In the genomic region with DNA sequence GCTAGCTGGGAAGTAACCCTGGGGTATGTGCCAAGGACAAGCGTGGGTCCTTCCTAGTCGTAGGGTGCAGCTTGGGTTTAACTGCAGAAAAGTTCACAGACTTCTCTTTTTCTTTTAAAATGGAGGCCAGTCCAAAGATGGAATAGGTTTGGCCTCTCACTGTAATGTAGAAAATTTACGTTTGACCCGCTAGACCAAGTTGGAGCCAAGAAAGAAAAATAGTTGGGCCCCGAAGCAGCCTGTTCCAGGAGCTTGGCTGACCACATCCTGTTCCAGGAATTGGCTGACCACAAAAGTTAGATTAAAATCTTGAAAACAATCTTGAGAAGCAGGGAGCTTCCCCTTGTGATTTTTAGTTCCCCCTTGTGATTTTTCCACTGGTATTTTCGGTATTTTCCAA, we compare ENCODE assay signal across 29 mouse cellular contexts. TPM values are rescaled to one million over a fixed set of nuclear protein-coding genes. Genes with fewer than 3 reads are reported as not detected.
DNase-seq lines count a peak whose midpoint lies in the region; ATAC-seq and TF ChIP-seq lines count a peak whose summit lies in the region.
"Had no signal": no experiment of that assay in that cellular context is flagged by ENCODE, and none has a peak within 500 bp of the region (broad histone marks: within the 10 kb centered on the region; RNA-seq: fewer than 3 reads in every experiment).

No protein-coding gene starts in this region.

- no peaks in the 10 kb centered on the region for H3K27me3 ChIP-seq in heart, embryonic 11.5 days (ENCODE audit: control insufficient read depth, insufficient read depth, low read length)
- no peaks in the 10 kb centered on the region for H3K27me3 ChIP-seq in liver, embryonic 11.5 days (replicated peaks; ENCODE audit: control insufficient read depth, insufficient read depth, low read length)
- H3K27me3 ChIP-seq in midbrain, embryonic 14.5 days (ENCODE audit: control insufficient read depth, insufficient read depth, low read length), result no peaks in the 10 kb centered on the region
- no peaks in the 10 kb centered on the region for H3K27me3 ChIP-seq in hindbrain, embryonic 12.5 days
- H3K27me3 ChIP-seq: forebrain, embryonic 13.5 days; heart, embryonic 12.5 days; hindbrain, embryonic 15.5 days; kidney, embryonic 15.5 days; limb, embryonic 12.5 days; lung, embryonic 15.5 days; midbrain, embryonic 13.5 days; Patski had no signal

- WGBS in heart, embryonic 11.5 days (ENCODE audit: insufficient replicate concordance), result 88% methylated on average over 6 of the region's 6 CpGs
- 63% methylated on average over 6 of the region's 6 CpGs for WGBS in liver, embryonic 11.5 days
- 96% methylated on average over 6 of the region's 6 CpGs for WGBS in midbrain, embryonic 14.5 days
- 96% methylated on average over 6 of the region's 6 CpGs for WGBS in hindbrain, embryonic 12.5 days

- DNase-seq in heart, adult 11 months, result peak; percentile 72
- DNase-seq in 416B (ENCODE audit: low read depth), result peak; percentile 76
- DNase-seq in liver, embryonic 11.5 days (ENCODE audit: low spot score), result no peak
- DNase-seq in midbrain, embryonic 14.5 days, result no peak
- DNase-seq: adrenal gland, postnatal 25 days; cerebellum, adult 2 months; cerebellum, postnatal 14 days; gastrocnemius, postnatal 14 days; heart, postnatal 4 days; kidney, adult 18-20 months; kidney, postnatal 25 days; right cerebral cortex, adult 18-20 months; thymus, adult 18-20 months; thymus, postnatal 25 days had no signal

- H3K27ac ChIP-seq in heart, embryonic 11.5 days (ENCODE audit: low read depth, low read length), result no peak overlapping the region
- H3K27ac ChIP-seq in bone marrow macrophage, adult 2 months (ENCODE audit: insufficient read depth, low read depth, low read length), result peak overlapping the region; percentile 48
- H3K27ac ChIP-seq in liver, embryonic 11.5 days (ENCODE audit: low read depth, low read length), result no peak overlapping the region
- H3K27ac ChIP-seq in midbrain, embryonic 14.5 days (replicated peaks; ENCODE audit: low read depth, low read length), result no peak overlapping the region
- H3K27ac ChIP-seq in hindbrain, embryonic 12.5 days, result no peak overlapping the region
- H3K27ac ChIP-seq: forebrain, embryonic 13.5 days; hindbrain, embryonic 15.5 days; kidney, embryonic 15.5 days; layer of hippocampus, adult 2 months; left cerebral cortex, adult 2 months; limb, embryonic 12.5 days; lung, embryonic 15.5 days; midbrain, embryonic 13.5 days; stomach, postnatal 0 days had no signal

- no peak overlapping the region for H3K9ac ChIP-seq in heart, embryonic 11.5 days (ENCODE audit: low read depth, low read length)
- no peak overlapping the region for H3K9ac ChIP-seq in liver, embryonic 11.5 days (ENCODE audit: low read depth, low read length)
- no peak overlapping the region for H3K9ac ChIP-seq in midbrain, embryonic 14.5 days (replicated peaks; ENCODE audit: low read length)
- no peak overlapping the region for H3K9ac ChIP-seq in hindbrain, embryonic 12.5 days
- H3K9ac ChIP-seq: forebrain, embryonic 13.5 days; heart, embryonic 12.5 days; hindbrain, embryonic 15.5 days; kidney, embryonic 15.5 days; limb, embryonic 12.5 days; lung, embryonic 15.5 days; midbrain, embryonic 13.5 days had no signal

- no peak for TF ChIP-seq CTCF in bone marrow macrophage, adult 2 months (IDR thresholded peaks at IDR 0.05; ENCODE audit: low read depth, low read length)

- peaks cover 16% of the 10 kb centered on the region for H3K9me3 ChIP-seq in heart, embryonic 11.5 days (replicated peaks; ENCODE audit: control insufficient read depth, low read length)
- peaks cover 14% of the 10 kb centered on the region for H3K9me3 ChIP-seq in liver, embryonic 11.5 days (ENCODE audit: control insufficient read depth, low read length)
- peaks cover 22% of the 10 kb centered on the region for H3K9me3 ChIP-seq in midbrain, embryonic 14.5 days (ENCODE audit: control insufficient read depth, low read length)
- peaks cover 19% of the 10 kb centered on the region for H3K9me3 ChIP-seq in hindbrain, embryonic 12.5 days (replicated peaks)
- H3K9me3 ChIP-seq: hindbrain, embryonic 15.5 days had no signal

- no peak overlapping the region for H3K4me2 ChIP-seq in heart, embryonic 11.5 days
- no peak overlapping the region for H3K4me2 ChIP-seq in liver, embryonic 11.5 days
- no peak overlapping the region for H3K4me2 ChIP-seq in midbrain, embryonic 14.5 days (ENCODE audit: low read length)
- H3K4me2 ChIP-seq in hindbrain, embryonic 12.5 days (replicated peaks), result no peak overlapping the region
- H3K4me2 ChIP-seq: forebrain, embryonic 13.5 days; heart, embryonic 12.5 days; hindbrain, embryonic 15.5 days; kidney, embryonic 15.5 days; limb, embryonic 12.5 days; lung, embryonic 15.5 days; midbrain, embryonic 13.5 days had no signal

- no peak for TF ChIP-seq POLR2A in bone marrow macrophage, adult 2 months (IDR thresholded peaks at IDR 0.05; ENCODE audit: borderline replicate concordance, low read depth, low read length)

- no peaks in the 10 kb centered on the region for H3K4me1 ChIP-seq in heart, embryonic 11.5 days (ENCODE audit: control insufficient read depth, insufficient read depth, low read length)
- H3K4me1 ChIP-seq in bone marrow macrophage, adult 2 months (ENCODE audit: control insufficient read depth, insufficient read depth, low read length), result peaks cover 5% of the 10 kb centered on the region
- H3K4me1 ChIP-seq in liver, embryonic 11.5 days (replicated peaks; ENCODE audit: control insufficient read depth, insufficient read depth, low read length), result no peaks in the 10 kb centered on the region
- no peaks in the 10 kb centered on the region for H3K4me1 ChIP-seq in midbrain, embryonic 14.5 days (ENCODE audit: control insufficient read depth, insufficient read depth, low read length)
- H3K4me1 ChIP-seq in hindbrain, embryonic 12.5 days, result no peaks in the 10 kb centered on the region
- H3K4me1 ChIP-seq: forebrain, embryonic 13.5 days; heart, embryonic 12.5 days; hindbrain, embryonic 15.5 days; limb, embryonic 12.5 days; lung, embryonic 15.5 days; midbrain, embryonic 13.5 days had no signal

- no peak overlapping the region for H3K4me3 ChIP-seq in heart, embryonic 11.5 days (ENCODE audit: low read depth, low read length)
- H3K4me3 ChIP-seq in bone marrow macrophage, adult 2 months (ENCODE audit: insufficient read depth, low read length), result no peak overlapping the region
- H3K4me3 ChIP-seq in liver, embryonic 11.5 days (ENCODE audit: low read depth, low read length), result no peak overlapping the region
- no peak overlapping the region for H3K4me3 ChIP-seq in midbrain, embryonic 14.5 days (replicated peaks; ENCODE audit: low read depth, low read length)
- H3K4me3 ChIP-seq in hindbrain, embryonic 12.5 days, result no peak overlapping the region
- H3K4me3 ChIP-seq: forebrain, embryonic 13.5 days; heart, embryonic 12.5 days; hindbrain, embryonic 15.5 days; kidney, embryonic 15.5 days; layer of hippocampus, adult 2 months; left cerebral cortex, adult 2 months; limb, embryonic 12.5 days; lung, embryonic 15.5 days; midbrain, embryonic 13.5 days had no signal

- H3K36me3 ChIP-seq in heart, embryonic 11.5 days (ENCODE audit: control insufficient read depth, insufficient read depth, low read length), result no peaks in the 10 kb centered on the region
- no peaks in the 10 kb centered on the region for H3K36me3 ChIP-seq in liver, embryonic 11.5 days (ENCODE audit: control insufficient read depth, insufficient read depth, low read length)
- no peaks in the 10 kb centered on the region for H3K36me3 ChIP-seq in midbrain, embryonic 14.5 days (ENCODE audit: control insufficient read depth, insufficient read depth, low read length)
- H3K36me3 ChIP-seq in hindbrain, embryonic 12.5 days, result peaks cover 3% of the 10 kb centered on the region; the same call in 1 of the 2 replicates
- H3K36me3 ChIP-seq: hindbrain, embryonic 15.5 days; limb, embryonic 12.5 days; lung, embryonic 15.5 days had no signal

- no peak for ATAC-seq in heart, embryonic 11.5 days (replicated peaks; ENCODE audit: insufficient number of reproducible peaks, low FRiP score, low TSS enrichment)
- ATAC-seq in megakaryocyte, adult 5-6 weeks (ENCODE audit: poor library complexity, severe bottlenecking), result peak; percentile 49; the same call in 1 of the 2 replicates
- ATAC-seq in liver, embryonic 11.5 days (replicated peaks; ENCODE audit: low FRiP score), result no peak
- ATAC-seq in midbrain, embryonic 14.5 days (ENCODE audit: low FRiP score, low TSS enrichment), result no peak
- ATAC-seq in hindbrain, embryonic 12.5 days (ENCODE audit: low FRiP score), result no peak
- ATAC-seq: forebrain, embryonic 13.5 days; midbrain, embryonic 13.5 days; Patski had no signal

RNA-seq across cellular contexts. Expression of a gene that starts 9.8 kb away (rescaled TPM):
- 33.2 and 37.7 TPM in 2 replicates for polyA plus RNA-seq in heart, embryonic 11.5 days (2014; fragmentation: Nextera tagmentation; extraction: Ambion mirVana)
- polyA plus RNA-seq in bone marrow macrophage, adult 2 months (2012; ENCODE audit: insufficient read depth, insufficient read length, missing spikeins), result 14.2 and 19.9 TPM in 2 replicates
- 22.7 and 29.1 TPM in 2 replicates for total RNA-seq in megakaryocyte, adult 5-6 weeks (2015)
- total RNA-seq in megakaryocyte, adult 5-6 weeks (2017), result 35.3 and 37.8 TPM in 2 replicates
- polyA plus RNA-seq in liver, embryonic 11.5 days (2014; fragmentation: Nextera tagmentation; extraction: Ambion mirVana), result 31.1 and 32.8 TPM in 2 replicates
- 86.8 and 87.3 TPM in 2 replicates for polyA plus RNA-seq in midbrain, embryonic 14.5 days (2014; fragmentation: Nextera tagmentation; extraction: Ambion mirVana)
- polyA plus RNA-seq in hindbrain, embryonic 12.5 days (2016; fragmentation: Nextera tagmentation; extraction: Ambion mirVana), result 82.1 and 83.1 TPM in 2 replicates

Comparison
In these comparisons a context has a peak if more than half of its experiments do, and no peak if none do; other contexts are left out.
1. DNase-seq: peak in heart, adult 11 months (single experiment) and 416B (single experiment); none in liver, embryonic 11.5 days (single experiment) and midbrain, embryonic 14.5 days (single experiment).